Mouse (Mus musculus): Measurements from ENCODE around the gene Tfb2m. TPM values are rescaled to one million over a fixed set of nuclear protein-coding genes. Genes with fewer than 3 reads are reported as not detected.

The Tfb2m gene
- total RNA-seq, 4 experiments from 2014 or later, result 34.7 to 47.0 (median 41.0) TPM

GRCm38 (mm10) chr1:179492908-179493307, 53.2 kb downstream of the Tfb2m start:
- DNase-seq, result no peak

GRCm38 (mm10) chr1:179488520-179488919, 57.5 kb downstream of the Tfb2m start:
- DNase-seq, result no peak

GRCm38 (mm10) chr1:179487990-179488389, 58.1 kb downstream of the Tfb2m start:
- DNase-seq, result no peak

- no peak for DNase-seq
Measured at GRCm38 (mm10) chr1:179487238-179487637, 58.8 kb downstream of the Tfb2m start.

- DNase-seq, result no peak
Measured at GRCm38 (mm10) chr1:179485784-179486540, 60.1 kb downstream of the Tfb2m start.

- DNase-seq, result no peak
Measured at GRCm38 (mm10) chr1:179480862-179481261, 65.2 kb downstream of the Tfb2m start.

Other genes starting within 250 kb of the Tfb2m start
- 10 to 100 TPM in 3 of 4 experiments, 1 to 10 TPM in 1; 6.9 to 17.0 (median 12.2) TPM for gene Smyd3, start 28.2 kb downstream of the Tfb2m start, total RNA-seq (2022)
- 10 to 100 TPM; 18.4 to 30.6 (median 23.5) TPM for gene Cnst, start 103 bp upstream of the Tfb2m start, total RNA-seq (2022)
- gene Sccpdh, start 121.9 kb upstream of the Tfb2m start, total RNA-seq (2022), result 10 to 100 TPM; 33.2 to 41.7 (median 35.9) TPM
- gene Kif28, start 199.0 kb upstream of the Tfb2m start, total RNA-seq (2022), result under 1 TPM in 1 of 4 experiments, not detected in 3; 0.22 TPM